Mouse (Mus musculus): Measurements from ENCODE around the gene Mall. TPM values are rescaled to one million over a fixed set of nuclear protein-coding genes. Genes with fewer than 3 reads are reported as not detected.
A peak's percentile ranks its signal among the peaks of the same experiment; 100 is the strongest.

Gene Mall
- total RNA-seq, 2 experiments from 2014 or later = 1.4 to 1.8 TPM

DNA sequence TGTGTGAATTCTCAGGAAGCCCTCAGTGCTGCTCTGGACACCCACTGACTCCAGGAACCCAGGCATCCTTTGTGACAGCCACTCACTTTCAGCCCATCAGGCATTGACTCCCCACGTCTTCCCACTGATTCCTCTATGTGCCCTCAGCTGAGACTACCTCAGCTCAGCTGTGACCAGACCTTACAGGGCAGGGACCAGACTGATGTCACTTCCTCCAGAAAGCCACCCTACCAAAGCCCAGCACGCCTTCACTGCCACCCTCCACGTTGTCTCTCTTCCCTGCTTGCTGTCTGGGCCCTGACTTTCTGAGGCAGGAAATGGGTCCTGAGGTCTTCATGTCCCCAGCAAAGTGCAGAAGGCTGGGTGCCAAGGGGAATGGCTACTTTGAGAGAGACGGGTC lies 6.5 kb downstream of the Mall start:
- intact Hi-C loops (cut with DNase I) = no loop called here
- Histone ChIP-seq H3K27ac (no peak overlapping the region), H3K4me3 (no peak overlapping the region)
- no peak for DNase-seq (ENCODE audit: extremely low spot score in 1 of 2, low spot score in 2 of 2)
- TF ChIP-seq CTCF (IDR thresholded peaks at IDR 0.05) = no peak

DNA sequence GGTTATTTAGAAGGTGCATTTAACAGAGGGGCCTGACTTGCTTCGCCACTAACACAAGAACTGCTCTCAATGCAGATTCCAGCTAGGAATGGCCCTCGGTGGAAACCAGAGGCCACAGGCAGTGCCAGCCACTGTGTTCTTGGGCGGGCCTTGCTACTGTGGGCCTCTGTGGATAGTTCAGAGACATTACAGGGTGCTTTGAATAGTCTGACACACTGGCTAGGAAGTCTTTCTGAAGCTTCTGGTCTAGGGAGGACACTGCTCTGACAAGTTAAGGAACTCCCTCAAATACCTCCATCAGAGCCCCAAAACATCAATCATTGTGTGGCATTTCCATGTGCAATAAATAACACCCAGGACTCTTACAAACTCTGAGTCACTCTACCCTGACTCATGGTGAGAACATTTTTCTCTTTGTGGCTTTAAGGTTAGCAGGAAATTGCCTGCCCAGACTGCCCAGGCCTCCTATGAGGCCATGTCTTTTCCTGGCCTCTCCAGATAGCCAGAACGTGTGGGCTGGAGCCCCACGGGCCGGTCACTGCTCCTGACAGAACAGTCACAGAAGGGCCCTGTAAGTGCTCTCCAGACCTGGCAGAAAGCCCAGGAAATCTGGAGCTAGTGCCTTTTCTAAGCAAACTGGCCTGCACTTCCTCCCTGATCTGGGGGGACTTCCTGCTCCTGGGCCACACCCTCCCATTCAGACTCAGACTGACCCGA lies 7.4 kb downstream of the Mall start:
- Histone ChIP-seq H3K4me3 (no peak overlapping the region), H3K27ac (peak overlapping the region; percentile 24)
- intact Hi-C loops (cut with DNase I) = no loop called here
- TF ChIP-seq CTCF (IDR thresholded peaks at IDR 0.05) = no peak
- peak; percentile 20 to 30 for DNase-seq (ENCODE audit: extremely low spot score in 1 of 2, low spot score in 2 of 2)

DNA sequence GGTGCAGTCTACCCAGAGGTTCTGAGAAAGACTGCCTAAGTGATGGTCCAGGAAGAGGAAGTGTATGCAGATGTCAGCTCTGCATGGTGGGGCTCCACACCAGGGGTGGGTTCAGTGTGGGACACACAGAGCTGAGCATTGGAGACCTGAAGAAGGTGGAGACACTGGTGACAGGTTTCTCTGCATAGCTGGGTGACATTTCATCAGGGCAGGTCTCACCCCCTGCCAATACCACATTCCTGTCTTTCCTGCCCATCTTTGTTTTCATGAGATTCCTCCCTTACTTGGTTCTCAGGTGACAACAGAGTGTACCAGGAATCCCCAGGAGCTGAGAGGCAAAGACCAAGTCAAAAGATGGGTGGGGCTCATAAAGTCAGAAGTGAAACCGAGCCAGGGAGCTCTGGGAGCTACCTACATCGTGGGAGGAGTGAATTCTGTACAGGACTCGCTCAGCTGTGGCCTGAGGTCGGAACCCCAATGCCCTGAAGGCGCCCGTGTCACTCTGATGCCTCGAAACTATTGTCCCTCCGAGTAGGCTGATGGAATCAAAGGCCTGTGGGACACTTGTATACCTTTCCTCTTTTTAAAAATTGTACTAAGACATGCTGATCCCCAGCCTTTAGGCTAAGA lies 10.8 kb downstream of the Mall start:
- no peak for TF ChIP-seq CTCF (IDR thresholded peaks at IDR 0.05)
- Histone ChIP-seq H3K4me3 (no peak overlapping the region), H3K27ac (no peak overlapping the region)
- intact Hi-C loops (cut with DNase I) = no loop called here
- DNase-seq (ENCODE audit: extremely low spot score in 1 of 2, low spot score in 2 of 2) = no peak

DNA sequence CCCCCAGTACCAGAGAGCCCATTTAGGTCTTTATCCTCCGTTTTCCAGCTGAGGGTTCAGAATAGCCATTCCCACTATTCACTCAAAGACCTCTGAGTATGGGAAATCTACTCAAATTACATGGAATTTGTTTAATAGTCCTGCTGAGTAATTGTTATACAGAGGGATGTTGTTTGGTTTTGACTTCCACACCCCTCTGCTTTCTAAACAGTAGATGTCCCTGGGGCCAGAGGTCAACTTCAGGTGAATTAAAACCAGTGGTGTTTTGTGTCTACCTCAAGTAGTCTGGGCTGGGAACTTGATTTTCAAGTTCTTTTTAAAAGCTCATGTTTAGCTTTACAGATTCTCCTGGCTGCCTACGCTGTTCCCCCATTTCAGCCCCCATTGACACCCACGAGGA lies 15.0 kb downstream of the Mall start:
- Histone ChIP-seq H3K27ac (no peak overlapping the region), H3K4me3 (no peak overlapping the region)
- TF ChIP-seq CTCF (IDR thresholded peaks at IDR 0.05) = no peak
- DNase-seq (ENCODE audit: extremely low spot score in 1 of 2, low spot score in 2 of 2) = no peak
- intact Hi-C loops (cut with DNase I) = no loop called here

DNA sequence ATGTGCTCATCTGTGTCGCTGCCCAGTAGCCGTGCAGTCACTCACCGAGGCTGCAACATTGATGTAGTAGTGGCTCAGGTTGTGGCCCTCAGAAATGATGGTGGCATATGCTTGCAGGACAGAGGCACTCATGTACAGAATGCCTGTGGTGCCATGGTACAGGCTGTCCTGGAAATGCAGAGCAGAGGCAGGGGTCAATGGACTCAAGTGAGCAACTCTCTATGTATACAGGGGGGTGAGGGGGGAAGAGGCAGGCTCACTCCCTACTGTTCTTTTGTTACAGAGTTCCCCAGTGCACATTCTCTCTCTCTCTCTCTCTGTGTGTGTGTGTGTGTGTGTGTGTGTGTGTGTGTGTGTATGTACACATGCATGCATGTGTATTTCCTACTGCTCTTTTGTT lies 20.9 kb downstream of the Mall start:
- Histone ChIP-seq H3K4me3 (no peak overlapping the region), H3K27ac (no peak overlapping the region)
- intact Hi-C loops (cut with DNase I) = no loop called here
- TF ChIP-seq CTCF (IDR thresholded peaks at IDR 0.05) = no peak
- DNase-seq (ENCODE audit: extremely low spot score in 1 of 2, low spot score in 2 of 2) = no peak

DNA sequence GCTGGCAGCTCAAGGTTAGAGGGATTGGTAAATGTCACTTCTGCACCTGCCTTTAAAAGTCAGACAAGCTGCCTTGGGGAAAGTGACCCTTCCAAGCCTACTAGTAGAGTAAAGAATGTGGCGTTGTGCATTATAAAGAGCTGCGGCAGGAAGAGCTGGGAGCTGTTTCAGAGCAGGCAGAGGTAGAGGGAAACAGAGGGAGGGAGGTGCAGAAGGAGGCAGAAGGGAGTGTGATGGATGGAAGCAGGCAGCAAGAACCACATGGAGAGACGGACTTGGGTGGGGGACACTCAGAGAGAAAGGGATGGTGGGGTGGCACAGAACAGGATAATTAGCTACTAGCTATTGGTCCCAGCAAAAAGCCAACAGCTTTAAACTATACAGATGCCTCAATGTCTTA lies 21.7 kb downstream of the Mall start:
- TF ChIP-seq CTCF (IDR thresholded peaks at IDR 0.05) = no peak
- H3K4me3 ChIP-seq = no peak overlapping the region
- no peak for DNase-seq (ENCODE audit: extremely low spot score in 1 of 2, low spot score in 2 of 2)
- intact Hi-C loops (cut with DNase I) = no loop called here
- H3K27ac ChIP-seq = no peak overlapping the region

DNA sequence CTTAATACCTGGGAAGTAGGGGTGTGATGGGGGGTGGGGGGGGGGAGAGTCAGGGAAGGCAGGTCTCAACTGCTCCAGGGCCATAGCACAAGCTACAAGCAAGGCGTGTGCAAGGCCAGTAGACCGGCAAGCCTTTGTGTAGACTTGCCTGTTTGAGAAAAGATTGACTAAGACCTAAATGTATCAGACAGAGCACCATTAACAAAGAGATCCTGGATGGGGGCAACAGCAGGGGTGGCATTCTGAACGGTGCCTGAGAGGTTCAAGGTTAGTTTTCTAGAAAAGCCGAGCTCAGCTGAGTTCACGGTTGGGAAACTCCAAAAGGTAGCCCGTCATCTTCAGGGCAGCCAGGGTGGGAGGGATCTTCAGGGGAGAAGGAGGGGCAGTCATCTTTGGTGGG lies 24.5 kb downstream of the Mall start:
- H3K27ac ChIP-seq = no peak overlapping the region
- no peak overlapping the region for H3K4me3 ChIP-seq
- no peak for DNase-seq (ENCODE audit: extremely low spot score in 1 of 2, low spot score in 2 of 2)
- intact Hi-C loops (cut with DNase I) = no loop called here
- TF ChIP-seq CTCF (IDR thresholded peaks at IDR 0.05) = no peak

DNA sequence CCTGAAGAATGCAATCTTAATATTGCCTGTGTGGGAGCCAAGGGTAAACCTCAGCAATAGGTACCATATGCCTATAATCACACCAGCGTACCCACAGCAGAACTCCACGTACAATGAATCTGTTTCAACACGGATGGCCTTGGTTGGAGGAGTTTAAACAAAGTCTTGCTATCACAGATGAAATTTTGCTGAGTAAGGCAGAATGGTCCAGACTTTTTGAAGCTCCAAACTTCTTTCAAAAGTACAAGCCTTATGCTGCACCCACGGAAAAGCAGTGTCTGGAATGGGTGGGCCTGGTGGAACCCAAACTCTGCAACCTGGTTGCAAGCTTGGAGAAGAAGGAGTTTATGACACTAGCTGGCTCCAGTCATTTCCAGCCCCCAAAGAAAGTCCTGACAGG lies 40.5 kb downstream of the Mall start:
- Histone ChIP-seq H3K27ac (no peak overlapping the region), H3K4me3 (no peak overlapping the region)
- TF ChIP-seq CTCF (IDR thresholded peaks at IDR 0.05) = no peak
- intact Hi-C loops (cut with DNase I) = no loop called here
- DNase-seq (ENCODE audit: extremely low spot score in 1 of 2, low spot score in 2 of 2) = no peak

DNA sequence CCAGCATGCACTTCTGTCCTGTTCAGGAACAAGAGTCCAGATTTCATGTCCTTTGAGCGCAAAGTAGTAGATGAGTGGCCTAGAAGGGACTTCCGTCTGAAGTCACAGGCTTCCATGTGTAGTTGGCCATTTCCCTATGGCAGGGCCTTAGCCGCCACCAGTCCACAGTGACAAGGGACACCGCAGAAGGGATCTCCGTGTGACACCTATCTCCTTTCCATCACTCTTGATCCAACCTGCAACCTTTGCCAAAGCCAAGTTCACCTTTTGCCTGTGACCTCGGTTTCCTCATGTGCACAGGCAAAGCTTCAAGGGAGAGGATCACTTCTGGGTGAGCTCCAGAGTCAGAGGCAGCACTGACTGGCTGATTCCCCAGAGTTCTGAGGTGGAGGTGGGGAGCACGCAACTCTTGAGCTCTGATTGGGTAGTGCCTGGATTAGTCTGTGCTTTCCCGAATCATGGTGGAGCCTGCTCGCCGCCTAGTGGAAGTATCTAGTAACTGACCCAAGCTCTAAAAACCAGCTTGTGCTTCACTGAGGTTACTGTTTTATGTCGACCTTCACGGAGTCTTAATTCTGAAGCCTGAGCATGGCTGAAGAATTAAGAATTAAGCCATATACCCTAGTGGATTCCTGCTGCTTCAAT lies 45.9 kb downstream of the Mall start:
- peak; percentile 77 for TF ChIP-seq CTCF (IDR thresholded peaks at IDR 0.05)
- intact Hi-C loops (cut with DNase I) = loop anchor here (5.0 kb wide), 1 partner anchor 77 kb away; no protein-coding TSS in a partner anchor
- Histone ChIP-seq H3K4me3 (no peak overlapping the region), H3K27ac (no peak overlapping the region)
- DNase-seq (ENCODE audit: extremely low spot score in 1 of 2, low spot score in 2 of 2) = peak; percentile 51 to 67

DNA sequence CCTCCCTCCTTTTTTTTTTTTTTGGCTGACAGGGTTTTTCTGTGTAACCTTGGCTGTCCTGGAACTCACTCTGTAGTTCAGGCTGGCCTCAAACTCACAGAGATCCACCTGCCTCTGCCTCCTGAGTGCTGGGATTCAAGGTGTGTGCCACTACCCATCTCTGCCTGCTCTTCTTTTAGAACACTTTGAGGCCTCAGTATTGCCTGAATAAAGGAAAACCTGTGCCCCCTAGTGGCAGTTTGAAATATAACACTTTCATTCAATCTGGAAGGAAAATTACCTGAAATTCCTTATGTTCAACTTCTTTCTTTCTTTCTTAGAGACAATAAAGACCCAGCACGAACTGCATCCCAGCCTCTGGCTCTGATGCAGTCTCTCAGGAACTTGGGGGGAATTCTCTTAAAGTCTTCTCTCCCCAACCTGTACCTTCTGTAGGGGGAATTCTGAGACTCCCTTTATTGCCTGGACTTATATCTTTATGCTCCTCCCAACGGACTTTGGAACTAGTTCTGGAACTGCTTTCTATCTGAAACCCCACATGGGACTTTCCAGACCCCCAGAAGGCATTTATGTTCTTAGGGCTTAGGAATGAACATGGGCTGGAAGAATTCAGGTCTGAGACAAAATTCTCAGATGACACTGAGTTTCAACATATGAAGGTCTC lies 61.8 kb downstream of the Mall start:
- DNase-seq (ENCODE audit: extremely low spot score in 1 of 2, low spot score in 2 of 2) = peak in 1 of 2 experiments; percentile 11
- peak; percentile 85 for TF ChIP-seq CTCF (IDR thresholded peaks at IDR 0.05)
- Histone ChIP-seq H3K27ac (no peak overlapping the region), H3K4me3 (no peak overlapping the region)
- intact Hi-C loops (cut with DNase I) = loop anchor here (1.0 to 2.0 kb wide), 2 partner anchors 59 to 161 kb away; no protein-coding TSS in a partner anchor

DNA sequence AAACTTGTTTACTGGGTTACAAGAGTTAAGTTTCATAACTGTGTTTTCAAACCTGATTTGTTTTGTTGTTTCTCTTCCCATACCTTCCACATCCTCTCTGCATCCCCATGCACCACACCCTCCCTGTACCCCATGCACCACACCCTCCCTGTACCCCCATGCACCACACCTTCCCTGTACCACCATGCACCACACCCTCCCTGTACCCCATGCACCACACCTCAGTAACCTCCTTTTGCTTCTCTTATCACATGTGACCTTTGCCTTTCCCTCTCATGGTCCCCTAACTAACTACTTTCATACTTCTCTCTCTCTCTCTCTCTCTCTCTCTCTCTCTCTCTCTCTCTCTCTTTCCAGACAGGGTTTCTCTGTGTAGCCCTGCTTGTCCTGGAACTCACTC lies 62.7 kb downstream of the Mall start:
- no peak overlapping the region for H3K4me3 ChIP-seq
- TF ChIP-seq CTCF (IDR thresholded peaks at IDR 0.05) = no peak
- intact Hi-C loops (cut with DNase I) = no loop called here
- no peak for DNase-seq (ENCODE audit: extremely low spot score in 1 of 2, low spot score in 2 of 2)
- no peak overlapping the region for H3K27ac ChIP-seq

DNA sequence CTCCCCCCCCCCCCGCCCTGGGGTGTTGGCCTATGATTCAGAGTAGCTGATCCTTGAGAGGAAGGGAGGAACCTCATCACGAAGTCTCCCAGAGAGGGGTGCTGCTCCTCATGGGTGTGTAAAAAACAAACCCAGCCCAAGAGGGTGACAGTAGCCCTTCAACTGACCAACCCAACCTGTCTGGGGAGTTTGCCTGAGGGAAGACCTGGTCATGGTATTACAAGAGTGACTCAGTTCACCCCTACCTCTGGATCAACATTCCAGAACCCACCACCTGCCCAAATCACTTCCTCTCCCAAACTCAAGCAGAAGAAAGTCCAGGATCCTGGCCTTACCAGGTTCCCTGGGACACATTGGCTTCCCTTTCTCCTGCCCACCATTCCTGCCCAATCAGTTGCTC lies 67.0 kb downstream of the Mall start:
- no peak for TF ChIP-seq CTCF (IDR thresholded peaks at IDR 0.05)

More for the DNA sequence above, 67.0 kb downstream of the Mall start:
- H3K27ac ChIP-seq = no peak overlapping the region
- DNase-seq (ENCODE audit: extremely low spot score in 1 of 2, low spot score in 2 of 2) = no peak
- intact Hi-C loops (cut with DNase I) = no loop called here
- no peak overlapping the region for H3K4me3 ChIP-seq

Data from left cerebral cortex, adult 2 months (tissue).